In genomic region chr9:116163883-116164282, GRCm38 (mm10) we compare ENCODE assay signal across 12 mouse cellular contexts.
"Had no signal": no experiment of that assay in that cellular context is flagged by ENCODE, and none has a peak within 500 bp of the region (broad histone marks: within the 10 kb centered on the region; RNA-seq: fewer than 3 reads in every experiment).

No protein-coding gene starts in this region.

- DNase-seq: kidney, adult 2 months; kidney, postnatal 14 days; left cerebral cortex, postnatal 4 days; lung, adult 18-20 months; retina, postnatal 1 day; right cerebral cortex, postnatal 14 days; thymus, postnatal 25 days had no signal

- H3K27ac ChIP-seq: kidney, embryonic 15.5 days; limb, embryonic 13.5 days; liver, embryonic 14.5 days; midbrain, embryonic 15.5 days; stomach, postnatal 0 days had no signal

- H3K4me3 ChIP-seq: kidney, embryonic 15.5 days; limb, embryonic 13.5 days; midbrain, embryonic 15.5 days had no signal

- ATAC-seq: midbrain, embryonic 15.5 days had no signal
